Mouse (Mus musculus): Measurements from ENCODE around the gene Defa22. TPM values are rescaled to one million over a fixed set of nuclear protein-coding genes. Genes with fewer than 3 reads are reported as not detected.
"Not testable (repeated sequence)": the region's sequence is repeated elsewhere in the genome, so short reads cannot be mapped to it uniquely, and the experiment has no call there.

Gene Defa22
- not detected in 2 replicates for polyA plus RNA-seq (2015; fragmentation: Nextera tagmentation; extraction: Ambion mirVana)

DNA sequence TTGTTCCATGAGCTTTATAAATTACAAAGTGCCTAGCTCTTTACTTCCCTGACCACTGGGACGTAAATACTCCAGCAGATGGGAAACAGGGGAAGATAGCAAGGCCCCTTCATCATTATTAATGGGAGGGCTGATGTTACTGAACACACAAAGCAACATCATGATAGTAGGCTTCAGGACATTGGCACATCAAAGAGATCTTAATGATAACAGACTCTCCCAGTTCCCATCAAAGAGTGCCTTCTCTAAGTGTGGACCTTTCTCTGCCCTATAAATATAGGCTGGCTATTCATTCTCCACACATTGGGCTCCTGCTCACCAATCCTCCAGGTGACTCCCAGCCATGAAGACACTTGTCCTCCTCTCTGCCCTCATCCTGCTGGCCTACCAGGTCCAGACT, at the start of gene Defa22:
TSS of gene Defa22 (plus strand) at position 301 of the 400 bp plus-strand sequence.
- ATAC-seq (ENCODE audit: extremely low read depth, insufficient number of reproducible peaks, low FRiP score, low TSS enrichment); H3K36me3 ChIP-seq; H3K27me3 ChIP-seq (replicated peaks); H3K4me1 ChIP-seq; H3K9ac ChIP-seq; H3K4me2 ChIP-seq; H3K4me3 ChIP-seq; H3K9me3 ChIP-seq; H3K27ac ChIP-seq (replicated peaks): not testable (repeated sequence)
- no CpG with 5 or more reads among the region's 1 CpGs for WGBS

DNA sequence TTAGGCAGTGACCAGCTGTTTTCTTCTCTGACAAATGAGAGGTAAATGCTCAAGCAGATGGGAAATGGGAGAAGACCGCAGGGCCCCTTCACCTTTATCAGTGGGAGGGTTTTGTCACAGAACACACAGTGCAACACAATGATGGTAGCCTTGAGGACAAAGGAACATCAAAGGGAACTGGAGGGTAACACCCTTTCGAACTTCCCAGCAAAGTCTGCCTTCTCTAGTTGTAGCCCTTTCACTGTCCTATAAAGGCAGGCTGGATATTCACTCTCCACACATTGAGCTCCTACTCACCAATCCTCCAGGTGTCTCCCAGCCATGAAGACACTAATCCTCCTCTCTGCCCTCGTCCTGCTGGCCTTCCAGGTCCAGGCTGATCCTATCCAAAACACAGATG, 27.7 kb upstream of the Defa22 start, which contains the start of gene Defa30:
TSS of gene Defa30 (plus strand) at position 301 of the 400 bp plus-strand sequence.
- 40% methylated on average over 3 of the region's 3 CpGs for WGBS
- not testable (repeated sequence) for H3K9me3 ChIP-seq; H3K4me1 ChIP-seq; H3K9ac ChIP-seq; ATAC-seq (ENCODE audit: extremely low read depth, insufficient number of reproducible peaks, low FRiP score, low TSS enrichment); H3K27ac ChIP-seq (replicated peaks); H3K36me3 ChIP-seq; H3K4me3 ChIP-seq; H3K27me3 ChIP-seq (replicated peaks); H3K4me2 ChIP-seq

DNA sequence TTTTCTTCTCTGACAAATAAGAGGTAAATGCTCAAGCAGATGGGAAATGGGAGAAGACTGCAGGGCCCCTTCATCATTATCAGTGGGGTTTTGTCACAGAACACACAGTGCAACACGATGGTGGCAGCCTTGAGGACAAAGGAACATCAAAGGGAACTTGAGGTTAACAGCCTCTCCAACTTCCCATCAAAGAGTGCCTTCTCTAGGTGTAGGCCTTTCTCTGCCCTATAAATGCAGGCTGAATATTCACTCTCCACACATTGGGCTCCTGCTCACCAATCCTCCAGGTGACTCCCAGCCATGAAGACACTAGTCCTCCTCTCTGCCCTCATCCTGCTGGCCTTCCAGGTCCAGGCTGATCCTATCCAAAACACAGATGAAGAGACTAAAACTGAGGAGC, 29.2 kb downstream of the Defa22 start, which contains the start of gene Defa31:
TSS of gene Defa31 (plus strand) at position 301 of the 400 bp plus-strand sequence.
- not testable (repeated sequence) for H3K27ac ChIP-seq (replicated peaks); H3K4me2 ChIP-seq; H3K27me3 ChIP-seq (replicated peaks); H3K4me3 ChIP-seq; H3K9me3 ChIP-seq; ATAC-seq (ENCODE audit: extremely low read depth, insufficient number of reproducible peaks, low FRiP score, low TSS enrichment); H3K4me1 ChIP-seq; H3K36me3 ChIP-seq; H3K9ac ChIP-seq
- no CpG with 5 or more reads among the region's 1 CpGs for WGBS

DNA sequence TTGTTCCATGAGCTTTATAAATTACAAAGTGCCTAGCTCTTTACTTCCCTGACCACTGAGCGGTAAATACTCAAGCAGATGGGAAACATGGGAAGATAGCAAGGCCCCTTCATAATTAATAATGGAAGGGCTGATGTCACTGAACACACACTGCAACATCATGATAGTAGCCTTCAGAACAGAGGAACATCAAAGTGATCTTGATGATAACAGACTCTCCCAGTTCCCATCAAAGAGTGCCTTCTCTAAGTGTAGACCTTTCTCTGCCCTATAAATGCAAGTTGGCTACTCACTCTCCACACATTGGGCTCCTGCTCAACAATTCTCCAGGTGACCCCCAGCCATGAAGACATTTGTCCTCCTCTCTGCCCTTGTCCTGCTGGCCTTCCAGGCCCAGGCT, 39.2 kb downstream of the Defa22 start, which contains the start of gene Gm15293:
TSS of gene Gm15293 (plus strand) at position 301 of the 400 bp plus-strand sequence.
- H3K4me1 ChIP-seq; H3K27ac ChIP-seq (replicated peaks); ATAC-seq (ENCODE audit: extremely low read depth, insufficient number of reproducible peaks, low FRiP score, low TSS enrichment); H3K4me2 ChIP-seq; H3K27me3 ChIP-seq (replicated peaks); H3K9ac ChIP-seq; H3K9me3 ChIP-seq; H3K36me3 ChIP-seq; H3K4me3 ChIP-seq: not testable (repeated sequence)
- no CpG with 5 or more reads among the region's 1 CpGs for WGBS

Other genes starting within 250 kb of the Defa22 start
- gene Gm6040, start 240.2 kb upstream of the Defa22 start, polyA plus RNA-seq (2015; fragmentation: Nextera tagmentation; extraction: Ambion mirVana) = not detected in 2 replicates
- not detected in 2 replicates for gene AY761185, start 217.6 kb upstream of the Defa22 start, polyA plus RNA-seq (2015; fragmentation: Nextera tagmentation; extraction: Ambion mirVana)
- not detected in 2 replicates for gene Defa21, start 136.7 kb upstream of the Defa22 start, polyA plus RNA-seq (2015; fragmentation: Nextera tagmentation; extraction: Ambion mirVana)
- gene Defa23, start 107.2 kb upstream of the Defa22 start, polyA plus RNA-seq (2015; fragmentation: Nextera tagmentation; extraction: Ambion mirVana) = not detected in 2 replicates
- gene Defa35, start 97.2 kb upstream of the Defa22 start, polyA plus RNA-seq (2015; fragmentation: Nextera tagmentation; extraction: Ambion mirVana) = not detected in 2 replicates
- not detected in 2 replicates for gene Defa25, start 77.8 kb upstream of the Defa22 start, polyA plus RNA-seq (2015; fragmentation: Nextera tagmentation; extraction: Ambion mirVana)
- gene Gm14851, start 66.2 kb upstream of the Defa22 start, polyA plus RNA-seq (2015; fragmentation: Nextera tagmentation; extraction: Ambion mirVana) = not detected in 2 replicates
- not detected in 2 replicates for gene Defa30, start 27.6 kb upstream of the Defa22 start, polyA plus RNA-seq (2015; fragmentation: Nextera tagmentation; extraction: Ambion mirVana)
- not detected in 2 replicates for gene Defa31, start 29.3 kb downstream of the Defa22 start, polyA plus RNA-seq (2015; fragmentation: Nextera tagmentation; extraction: Ambion mirVana)
- gene Gm15293, start 39.3 kb downstream of the Defa22 start, polyA plus RNA-seq (2015; fragmentation: Nextera tagmentation; extraction: Ambion mirVana) = not detected in 2 replicates
- not detected in 2 replicates for gene Gm15292, start 87.5 kb downstream of the Defa22 start, polyA plus RNA-seq (2015; fragmentation: Nextera tagmentation; extraction: Ambion mirVana)
- not detected in 2 replicates for gene Defa27, start 153.3 kb downstream of the Defa22 start, polyA plus RNA-seq (2015; fragmentation: Nextera tagmentation; extraction: Ambion mirVana)
- not detected in 2 replicates for gene Defa29, start 164.7 kb downstream of the Defa22 start, polyA plus RNA-seq (2015; fragmentation: Nextera tagmentation; extraction: Ambion mirVana)
- gene Defa2, start 216.2 kb downstream of the Defa22 start, polyA plus RNA-seq (2015; fragmentation: Nextera tagmentation; extraction: Ambion mirVana) = not detected in 2 replicates
- not detected in 2 replicates for gene Defa33, start 229.5 kb downstream of the Defa22 start, polyA plus RNA-seq (2015; fragmentation: Nextera tagmentation; extraction: Ambion mirVana)